Mouse (Mus musculus) cerebellum, adult 11 months (tissue): ENCODE results near the gene Rab11fip4.

Experiments used
- DNase-seq: peaks from one replicate; pipeline ENCODE4 v3.0.0; 2022

Rab11fip4 gene

DNA sequence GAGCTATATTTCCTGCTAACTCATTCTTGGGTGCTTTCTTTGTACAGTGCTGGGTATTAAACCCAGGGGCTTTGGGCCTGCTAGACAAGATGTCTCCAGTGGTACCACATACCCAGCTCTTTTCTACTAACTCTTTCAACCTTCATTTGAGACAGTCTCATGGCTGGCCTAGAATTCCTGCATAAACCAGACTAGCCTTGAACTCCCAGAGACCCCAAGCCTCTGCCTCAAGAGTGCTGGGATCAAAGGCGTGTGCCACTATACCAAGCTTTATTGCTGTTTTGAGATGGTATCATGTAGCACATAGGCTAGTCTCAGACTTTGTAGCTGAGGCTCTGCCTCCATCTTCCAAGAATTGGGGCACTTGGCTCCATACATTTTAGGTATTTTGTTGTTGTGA, 65.5 kb downstream of the Rab11fip4 start:
- DNase-seq = no peak

DNA sequence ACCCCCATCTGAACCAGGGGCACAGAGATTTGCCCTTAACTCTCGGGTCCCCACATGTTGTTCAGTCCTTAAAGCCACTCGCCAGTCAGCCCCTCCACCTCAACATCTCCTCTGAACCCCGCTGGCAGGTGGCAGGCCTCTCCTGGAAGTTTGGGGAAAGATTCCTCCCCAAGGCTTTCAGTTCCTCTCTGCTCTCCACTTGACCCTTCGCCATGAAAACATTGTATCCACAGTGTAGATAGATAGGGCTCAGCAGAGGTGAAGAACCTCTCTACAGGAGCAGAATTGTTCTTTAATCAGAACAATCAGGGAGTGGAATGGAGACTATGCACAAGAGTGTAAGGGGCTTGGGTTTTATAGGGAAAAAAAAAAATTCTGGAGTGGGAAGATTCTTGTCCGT, 66.0 kb downstream of the Rab11fip4 start:
- no peak for DNase-seq

DNA sequence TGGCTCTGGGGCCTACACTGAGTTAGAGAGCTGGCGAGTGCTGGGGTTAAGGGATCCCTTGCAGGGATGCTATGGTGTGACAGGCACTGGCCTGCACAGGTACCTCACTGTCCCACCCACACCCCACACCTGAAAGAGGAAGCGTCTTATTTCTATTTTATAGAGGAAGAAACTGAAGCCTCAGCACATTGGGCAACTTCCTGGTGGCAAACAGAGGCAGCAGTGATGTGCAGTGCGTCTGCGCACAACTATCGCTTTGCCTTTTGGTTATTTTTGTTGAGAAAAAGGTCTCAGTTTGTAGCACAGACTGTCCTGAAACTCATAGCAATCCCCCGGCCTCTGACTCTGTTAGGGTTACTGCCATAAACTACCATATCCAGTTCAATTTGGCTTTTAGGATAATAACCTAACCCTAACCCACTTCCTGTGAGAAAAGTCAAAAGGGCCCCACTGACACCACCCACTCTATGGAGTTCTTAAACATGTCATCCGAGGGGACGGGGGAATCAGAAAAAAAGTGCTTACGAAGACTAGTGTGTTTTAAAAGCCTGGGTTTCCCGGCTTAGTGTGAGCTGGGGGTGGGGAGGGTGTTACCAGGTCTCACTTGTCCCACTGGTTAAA, 67.3 kb downstream of the Rab11fip4 start:
- no peak for DNase-seq

DNA sequence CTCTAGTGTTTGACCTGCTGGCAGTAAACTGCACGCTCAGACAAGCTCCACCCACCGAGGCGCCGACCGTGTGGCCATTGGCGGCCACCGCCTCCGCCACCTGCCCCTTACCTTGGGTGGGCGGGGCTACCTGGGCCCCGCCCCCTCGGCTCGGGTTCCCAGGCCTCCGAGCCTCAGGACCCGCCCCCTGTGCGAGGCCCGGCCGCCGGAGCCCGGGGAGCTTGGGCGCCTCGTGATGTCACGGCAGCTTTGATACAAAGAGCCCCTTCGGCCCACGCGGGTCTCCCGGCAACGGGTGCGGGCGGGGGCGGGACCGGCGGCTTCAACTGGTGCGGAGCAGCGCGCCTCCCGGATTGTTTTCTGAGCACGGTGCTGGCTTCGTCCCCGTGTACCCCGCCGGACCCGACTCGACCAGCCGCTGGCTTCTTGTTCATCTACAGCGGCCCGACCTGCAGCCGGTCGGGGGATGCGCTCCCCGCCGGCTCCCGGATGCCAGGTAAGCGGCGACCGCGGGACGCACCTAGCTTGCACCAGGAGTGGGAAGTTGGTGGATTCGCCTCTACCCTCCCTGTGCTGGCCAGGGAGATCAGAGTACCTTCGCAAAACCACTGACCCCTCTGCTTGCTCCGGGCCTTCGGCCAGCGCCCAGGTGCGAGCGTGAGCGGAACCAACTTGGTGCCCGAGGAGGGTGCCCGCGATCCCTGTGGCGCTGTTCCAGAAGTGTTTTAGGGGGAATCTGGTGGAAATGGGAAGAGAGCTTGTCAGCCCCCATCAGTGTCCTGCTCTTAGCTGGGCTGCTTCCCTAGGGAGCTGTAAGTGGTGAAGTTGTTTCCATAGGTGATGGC, 69.6 kb downstream of the Rab11fip4 start:
- peak; percentile 83 for DNase-seq

DNA sequence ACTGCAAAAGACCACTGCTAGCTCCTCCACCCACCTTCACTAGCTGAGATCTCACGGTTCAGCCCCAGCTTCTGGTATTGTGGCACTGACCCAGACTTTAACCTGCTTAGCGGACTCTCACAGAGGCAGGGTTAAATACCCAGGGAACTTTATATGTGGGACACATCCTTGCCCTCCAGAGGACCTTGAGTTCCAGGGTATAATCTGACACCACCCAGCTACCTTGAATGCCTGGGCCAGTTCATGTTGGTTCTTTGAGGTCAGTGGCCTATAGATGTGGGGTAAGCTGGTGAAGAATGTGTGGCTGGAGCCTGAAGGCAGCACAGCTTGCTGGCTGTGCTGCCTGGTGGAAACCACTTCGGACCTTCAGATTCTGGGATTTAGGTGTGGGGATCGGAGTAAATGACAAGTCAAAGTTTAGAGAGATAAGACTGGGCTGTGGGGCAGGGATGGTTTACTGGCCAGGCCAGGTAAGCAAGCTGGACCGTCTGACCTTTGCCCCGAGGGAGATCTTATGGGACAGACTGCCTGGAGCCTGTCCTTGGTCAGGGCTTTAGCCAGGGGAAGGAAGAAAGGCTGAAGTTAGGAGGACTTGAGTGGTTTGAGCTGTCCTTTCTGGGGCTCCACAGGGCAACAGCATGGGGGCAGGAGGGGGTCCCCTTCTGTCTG, 71.0 kb downstream of the Rab11fip4 start:
- DNase-seq = no peak

DNA sequence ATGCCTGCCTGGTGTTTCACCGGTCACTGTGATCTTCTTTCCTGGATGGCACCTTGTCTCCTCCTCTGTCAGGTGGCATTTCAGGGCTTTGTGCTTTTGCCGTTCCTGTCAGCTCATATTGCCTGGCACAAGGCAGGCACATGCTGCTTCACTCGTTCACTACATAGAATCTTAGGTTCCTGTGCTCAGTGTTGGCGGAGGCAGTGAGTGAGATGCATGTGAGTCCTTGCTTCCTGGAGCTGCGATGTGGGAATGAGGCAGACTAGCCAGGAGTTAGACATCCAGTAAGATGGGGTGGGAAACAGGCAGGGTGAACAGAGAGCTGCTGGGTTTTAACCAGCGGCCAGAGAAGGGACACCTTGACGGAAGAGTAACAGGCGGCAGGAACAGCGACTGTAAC, 72.1 kb downstream of the Rab11fip4 start:
- no peak for DNase-seq

DNA sequence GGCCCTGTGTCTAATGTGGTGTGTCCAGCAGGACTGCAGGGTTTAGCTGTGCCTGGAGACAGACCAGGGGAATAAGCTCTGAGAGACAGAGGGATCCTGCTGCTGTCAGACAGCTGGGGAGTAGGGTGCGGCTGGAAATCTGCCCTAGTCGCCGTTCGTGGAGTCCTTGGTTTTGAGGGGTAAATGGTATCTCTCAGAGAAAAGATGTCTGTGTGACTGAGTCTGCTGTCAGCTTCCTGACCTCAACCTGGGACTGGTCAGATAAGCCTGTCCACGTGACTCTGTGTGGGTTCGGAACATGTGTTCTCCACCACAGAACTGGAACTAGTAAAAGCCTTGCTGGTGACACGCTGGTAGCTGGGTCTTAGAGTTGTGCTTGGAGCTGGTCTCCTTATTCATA, 72.6 kb downstream of the Rab11fip4 start:
- no peak for DNase-seq

DNA sequence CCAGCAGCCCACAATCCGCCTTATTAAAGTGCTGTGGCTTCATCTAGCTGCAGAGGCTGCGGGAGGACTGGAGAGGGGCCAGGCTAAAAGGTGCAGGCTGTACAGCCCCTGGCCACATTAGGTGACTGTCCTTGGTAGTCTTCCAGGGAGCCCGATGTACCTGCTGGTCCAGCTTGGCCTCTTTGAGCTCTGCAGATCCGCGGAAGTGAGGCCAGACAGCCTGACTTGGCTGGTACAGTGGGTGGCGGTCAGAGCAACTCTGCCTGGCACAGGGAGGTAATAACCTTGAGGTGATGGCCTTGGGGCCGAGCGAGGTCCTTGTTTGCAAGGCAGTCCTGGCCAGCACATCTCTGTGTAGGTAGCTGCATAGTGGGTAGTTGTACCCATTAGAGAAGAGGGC, 75.5 kb downstream of the Rab11fip4 start:
- peak; percentile 66 for DNase-seq

DNA sequence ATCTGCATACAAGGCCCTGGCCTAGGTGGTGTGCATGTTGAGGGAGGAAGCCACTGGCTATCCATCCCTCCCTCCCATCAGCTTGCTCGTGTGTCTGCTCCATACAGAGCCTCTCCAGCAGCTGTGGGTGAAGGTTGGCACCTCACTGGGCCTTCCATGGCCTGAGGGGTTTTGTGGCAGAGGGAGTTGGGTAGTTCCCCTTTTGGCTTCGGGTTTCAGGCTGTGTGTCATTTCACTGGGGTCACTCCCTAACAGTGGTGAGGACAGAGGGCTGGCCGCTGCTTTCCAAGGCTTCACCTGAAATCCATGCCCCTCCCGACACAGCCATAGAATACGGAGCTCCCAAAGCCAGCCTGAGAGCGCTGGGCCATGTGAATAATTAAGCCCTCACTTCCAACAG, 78.2 kb downstream of the Rab11fip4 start:
- no peak for DNase-seq

DNA sequence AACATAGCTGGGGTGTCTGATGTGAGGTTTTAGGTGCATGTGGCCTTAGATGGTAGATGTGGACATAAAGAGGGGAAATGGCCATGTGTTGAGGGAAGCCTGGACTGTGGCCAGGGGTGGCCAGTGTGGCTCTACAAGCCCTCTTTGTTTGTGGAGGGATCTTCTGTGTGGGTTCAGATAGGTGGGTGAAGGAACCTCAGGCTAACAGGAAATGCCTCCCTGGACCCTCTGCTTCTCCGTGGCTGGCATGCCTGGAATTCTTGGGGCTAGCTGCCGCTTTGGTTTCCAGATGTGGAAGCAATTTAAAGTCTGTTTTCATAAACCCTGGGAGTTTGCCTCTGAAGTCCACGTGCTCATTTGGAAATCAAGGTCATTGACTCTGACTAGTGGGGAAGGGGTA, 78.9 kb downstream of the Rab11fip4 start:
- no peak for DNase-seq

DNA sequence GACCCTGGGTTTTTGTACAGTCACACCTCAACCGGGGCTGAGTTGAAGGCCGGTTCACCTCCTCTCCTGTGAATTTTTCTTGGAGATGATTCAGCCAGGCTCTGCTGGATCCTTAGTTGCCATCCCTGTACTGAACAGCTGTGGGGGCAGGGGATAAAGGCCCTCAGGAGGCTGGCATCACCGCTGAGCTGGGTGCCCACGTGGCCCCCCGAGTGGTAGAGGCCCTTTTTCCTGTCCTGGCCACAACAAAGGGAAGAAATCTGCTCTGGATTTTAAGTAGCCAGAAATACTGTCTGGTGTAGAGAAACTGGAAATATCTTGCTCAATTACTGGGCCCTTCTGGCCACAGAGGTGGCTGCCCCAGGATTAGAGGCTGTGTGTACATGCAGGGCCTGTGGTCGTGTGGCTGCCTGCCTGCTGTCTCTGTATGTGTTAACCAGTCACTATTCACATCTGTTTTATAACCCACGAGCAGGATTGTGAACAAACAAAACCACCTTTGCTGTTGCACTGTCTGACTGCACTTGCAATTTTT, 79.5 kb downstream of the Rab11fip4 start:
- no peak for DNase-seq

DNA sequence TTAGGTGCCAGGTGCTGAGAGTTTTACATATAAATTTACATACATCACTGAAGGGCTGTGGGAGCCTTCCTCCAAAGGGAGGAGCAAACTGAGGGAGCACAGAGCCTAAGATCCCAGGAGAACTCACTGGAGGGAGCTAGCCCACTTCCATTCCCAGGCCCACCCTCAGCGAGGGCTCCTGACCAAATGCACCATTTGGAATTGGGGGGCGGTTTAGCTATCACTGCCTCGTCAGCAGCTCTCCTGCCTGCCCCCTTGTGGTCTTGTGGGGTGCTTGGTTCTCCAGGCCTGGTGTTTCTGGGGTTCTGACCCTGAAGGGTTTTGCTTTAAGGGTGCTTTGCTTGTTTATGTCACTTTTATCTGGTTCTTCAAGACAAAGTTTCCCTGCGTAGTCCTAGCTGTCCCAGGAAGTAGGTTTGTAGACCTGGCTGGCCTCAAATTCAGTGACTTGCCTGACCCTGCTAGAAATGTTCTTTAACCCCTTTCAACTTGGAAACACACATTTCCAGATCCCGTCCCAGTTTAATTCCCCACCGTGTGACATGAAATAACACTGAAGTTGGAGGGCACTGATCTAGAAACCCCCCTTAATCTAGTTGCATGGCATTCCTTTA, 80.8 kb downstream of the Rab11fip4 start:
- DNase-seq = no peak

DNA sequence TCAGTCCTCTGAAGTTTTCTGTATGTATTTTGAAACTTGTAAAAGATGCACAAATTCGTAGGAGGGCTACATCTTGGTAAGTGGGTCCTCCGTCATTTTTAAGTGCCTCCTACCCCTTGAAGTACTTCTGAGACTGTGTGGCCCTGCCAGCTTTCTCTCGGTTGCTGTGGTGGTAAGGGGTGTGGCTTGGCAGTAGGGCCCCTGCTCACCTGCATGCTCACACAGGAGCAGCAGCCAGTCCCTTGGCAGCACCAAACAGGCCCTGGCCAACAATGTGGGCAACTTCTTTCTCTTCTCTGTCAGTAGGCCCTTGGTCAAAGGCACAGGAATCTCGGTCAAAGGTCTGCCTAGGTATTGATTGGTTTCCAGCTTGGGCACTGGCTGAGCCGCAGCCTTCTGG, 82.1 kb downstream of the Rab11fip4 start:
- DNase-seq = no peak

DNA sequence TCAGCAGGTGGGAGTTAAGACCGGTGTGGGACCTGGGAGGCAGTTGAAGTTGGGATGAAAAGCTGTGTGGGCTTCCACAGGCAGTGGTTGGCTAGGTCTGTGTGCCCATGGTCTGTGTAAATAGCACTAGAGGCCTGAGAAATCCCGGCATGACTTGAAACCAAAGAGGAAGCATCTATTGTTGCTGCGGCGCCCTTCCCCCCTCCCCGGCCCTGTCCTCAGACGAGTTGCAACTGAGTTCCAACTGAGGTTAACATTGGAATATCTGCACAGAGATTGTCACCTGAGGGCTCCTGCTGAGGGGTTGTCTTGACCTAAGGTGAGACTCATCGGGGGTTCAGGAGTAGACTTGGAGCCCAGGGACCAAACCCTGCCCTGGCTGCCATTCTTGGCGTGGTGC, 82.7 kb downstream of the Rab11fip4 start:
- DNase-seq = no peak

DNA sequence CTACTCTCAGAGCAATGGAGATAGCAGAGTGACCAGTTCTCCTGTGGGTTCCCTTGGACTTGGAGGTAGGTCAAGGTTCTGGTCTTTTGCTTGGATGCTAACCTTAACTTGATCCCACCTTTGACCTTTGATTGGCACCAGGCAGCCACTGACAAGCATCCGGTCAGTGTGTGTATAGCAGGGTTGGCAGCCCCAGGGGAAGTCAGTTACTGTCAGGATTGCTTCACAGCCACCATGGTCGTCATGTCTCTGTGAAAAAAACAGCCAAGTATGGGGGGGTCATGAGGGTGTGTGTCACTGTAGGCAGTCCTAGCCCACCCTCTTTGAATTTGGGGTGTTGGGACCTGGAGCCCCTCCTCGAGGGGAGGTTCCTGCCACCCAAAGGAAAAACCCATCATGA, 83.2 kb downstream of the Rab11fip4 start:
- no peak for DNase-seq

DNA sequence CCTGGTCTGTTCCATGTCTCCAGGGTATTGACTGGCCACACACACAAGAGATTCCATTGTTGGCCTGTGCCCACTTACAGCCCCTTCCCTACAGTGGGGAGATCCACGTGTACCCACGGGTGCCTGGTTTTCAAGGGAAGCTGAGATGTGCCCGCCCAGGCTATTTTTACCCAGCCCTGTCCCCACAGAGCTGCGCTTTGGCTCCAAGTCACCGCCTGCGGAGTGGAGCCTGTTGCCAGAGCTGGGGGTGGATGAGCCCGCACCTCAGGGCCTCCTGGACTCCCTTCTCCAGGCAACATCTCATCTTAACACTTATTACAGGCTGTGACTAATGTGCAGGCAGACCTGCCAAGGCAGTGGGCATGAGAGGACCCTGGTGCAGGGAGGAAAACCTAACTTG, 83.6 kb downstream of the Rab11fip4 start:
- peak; percentile 63 for DNase-seq

DNA sequence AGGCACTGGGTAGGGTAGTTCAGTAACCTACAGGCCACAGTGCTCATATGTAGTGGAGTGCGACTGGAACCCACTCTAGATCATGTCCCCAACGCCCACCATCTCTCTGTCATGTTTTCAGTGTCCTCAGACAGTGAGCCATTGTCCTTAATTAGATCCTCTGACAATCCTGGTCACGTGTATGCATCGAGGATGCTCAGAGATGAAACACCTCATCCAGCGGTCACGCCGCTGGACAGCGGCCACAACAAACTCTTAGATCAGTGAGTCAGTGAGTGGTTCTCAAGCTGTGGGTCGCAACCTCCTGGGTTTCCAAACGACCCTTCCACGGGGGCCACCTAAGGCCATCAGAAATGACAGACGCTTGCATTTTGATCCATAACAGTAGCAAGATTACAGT, 84.3 kb downstream of the Rab11fip4 start:
- DNase-seq = no peak

DNA sequence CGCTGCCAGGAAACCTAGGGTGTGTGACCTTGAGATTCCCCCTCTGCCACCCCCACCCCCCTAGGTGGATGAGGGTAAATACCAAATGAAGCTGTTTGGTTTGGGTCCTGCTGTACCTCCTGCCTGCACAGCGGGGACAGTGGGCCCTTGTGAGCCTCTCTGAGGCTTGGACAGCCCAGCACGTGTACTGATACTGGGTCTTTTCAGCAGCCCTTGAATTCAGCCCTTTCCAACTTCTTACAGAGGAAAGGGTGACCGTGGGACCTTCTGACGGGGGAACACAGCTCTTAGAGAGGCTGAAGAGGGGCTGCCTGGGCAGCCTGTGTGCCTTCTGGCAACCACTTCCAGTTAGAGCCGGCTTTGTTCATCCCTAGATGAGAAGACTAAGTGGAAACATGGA, 85.0 kb downstream of the Rab11fip4 start:
- no peak for DNase-seq

DNA sequence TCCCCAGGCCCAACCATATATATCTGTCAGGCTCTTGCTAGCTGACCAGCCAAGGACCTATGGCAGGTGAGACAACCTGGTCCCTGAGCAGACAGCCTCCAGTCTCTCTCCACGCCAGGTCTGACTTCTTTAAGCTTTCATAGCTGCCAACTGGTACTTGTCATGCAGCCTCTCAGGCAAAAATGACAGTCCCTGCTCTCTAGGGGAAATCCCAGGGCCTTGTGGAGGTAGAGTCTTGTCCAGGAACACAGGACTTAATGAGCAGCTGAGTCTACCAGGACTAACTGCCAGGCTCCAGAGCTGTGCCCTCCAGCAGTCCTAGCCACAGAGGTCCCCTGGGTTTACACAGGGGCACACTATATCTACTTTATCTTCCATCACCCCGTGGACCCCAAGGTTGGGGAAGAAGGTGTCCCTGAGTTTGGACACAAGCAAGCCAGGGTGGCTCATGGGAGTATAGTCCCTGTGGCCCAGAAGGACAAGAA, 85.5 kb downstream of the Rab11fip4 start:
- DNase-seq = no peak

DNA sequence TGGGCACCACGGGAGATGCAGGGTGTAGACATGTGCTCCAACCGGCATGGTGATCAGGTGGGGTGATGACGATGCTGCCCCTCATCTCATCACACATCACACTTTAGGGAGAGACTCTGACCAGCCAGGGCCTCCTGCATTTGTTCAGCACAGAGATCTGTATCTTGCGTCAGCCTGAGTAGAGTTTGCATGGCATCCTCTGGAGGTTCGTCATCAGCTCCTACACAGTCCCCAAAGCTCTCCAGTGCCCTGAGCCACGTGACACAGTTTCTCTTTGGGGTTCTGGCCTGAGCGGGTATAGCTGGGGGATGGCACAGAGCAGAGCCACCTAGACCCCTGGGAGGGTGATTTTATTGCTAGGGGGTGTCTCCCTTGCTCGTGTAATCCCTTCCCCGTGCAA, 86.4 kb downstream of the Rab11fip4 start:
- DNase-seq = no peak

DNA sequence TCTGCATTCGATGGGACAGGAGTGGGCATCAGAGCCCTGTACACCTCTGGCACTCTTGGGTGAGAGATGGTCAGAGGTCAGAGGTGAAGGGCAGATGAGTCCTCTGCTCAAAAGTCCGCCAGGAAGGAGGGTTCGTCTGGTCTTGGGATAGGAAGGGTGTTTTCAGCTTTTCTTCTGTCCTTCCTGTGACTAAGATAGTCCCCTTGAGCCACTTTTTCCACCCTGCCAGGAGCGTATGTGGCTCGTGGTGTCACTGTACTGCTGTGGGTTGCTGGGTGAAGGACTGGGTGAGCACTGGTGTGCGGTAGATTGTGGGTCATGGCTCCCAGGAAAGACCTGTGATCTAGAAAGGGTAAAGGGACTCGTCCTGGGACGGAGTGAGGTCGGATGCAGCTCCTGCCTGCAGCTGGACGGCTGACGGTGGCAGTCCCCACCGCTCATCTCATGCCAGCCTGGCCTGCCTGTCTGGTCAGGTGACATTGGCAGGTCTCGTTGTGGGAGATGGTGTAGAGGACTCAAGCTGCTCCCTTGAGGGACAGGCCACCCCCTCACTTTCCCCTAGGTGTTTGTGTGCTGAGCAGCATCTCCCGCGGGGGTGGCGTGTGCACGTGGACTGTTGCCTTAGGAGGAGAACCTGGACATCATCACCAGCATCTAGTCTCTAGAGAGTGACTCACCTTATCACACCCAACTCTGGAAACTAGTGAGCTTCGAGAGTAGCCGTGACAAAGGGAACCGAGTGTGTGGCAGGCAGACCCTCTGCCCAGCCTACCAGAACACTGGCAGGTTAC, 87.5 kb downstream of the Rab11fip4 start:
- no peak for DNase-seq

DNA sequence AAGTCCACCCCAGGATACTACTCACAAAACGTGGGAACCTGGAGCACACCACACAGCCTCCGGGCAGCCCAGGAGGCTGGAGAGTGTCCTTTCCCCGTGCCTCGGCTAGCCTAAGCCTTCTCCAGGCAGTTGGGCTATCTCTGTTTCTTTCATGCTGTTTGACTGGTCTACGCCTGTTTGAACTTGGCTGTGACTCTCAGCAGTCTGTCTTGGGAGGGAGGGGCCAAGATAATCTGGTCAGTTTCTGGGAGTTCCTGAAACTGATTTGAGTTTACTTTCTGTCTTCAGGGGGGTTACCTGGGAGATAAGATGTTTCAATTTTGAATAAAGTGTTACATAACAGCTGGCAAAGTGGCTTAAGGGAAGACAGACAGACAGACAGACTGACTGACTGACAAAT, 88.9 kb downstream of the Rab11fip4 start:
- no peak for DNase-seq
